Mouse (Mus musculus) ES-E14 (cell line): ENCODE measurements at regions not wholly inside any gene's neighbourhood (a gene's known extent, or its start where the extent isn't known, plus 50 kb on each side); places are given as distances from the start of the nearest gene placed in this dataset.

Source experiments
- DNase-seq: peaks from one replicate; pipeline ENCODE4 v3.0.0-alpha.2; 2013; ENCODE audit warnings: low read depth, low spot score
- H3K27ac ChIP-seq: 2 replicates; pipeline ENCODE4 v1.5.1; 2012; ENCODE audit warnings: low read depth, mild to moderate bottlenecking, low read length, moderate library complexity, mixed read lengths; ENCODE audit not compliant: poor library complexity, insufficient read depth, severe bottlenecking
- H3K36me3 ChIP-seq: 2 replicates; pipeline ENCODE4 v1.6.1; 2012; ENCODE audit warnings: mild to moderate bottlenecking, low read length, moderate library complexity, mixed read lengths; ENCODE audit not compliant: control insufficient read depth, poor library complexity, insufficient read depth, severe bottlenecking
- H3K4me1 ChIP-seq, 2 experiments: fragments of 150-350 bp in 1 of 2; sonication (generic) in 1 of 2; 2 replicates each; pipeline ENCODE4 v1.6.1; 2012; ENCODE audit warnings: low read length in 2 of 2, mild to moderate bottlenecking in 1 of 2, mixed read lengths in 1 of 2; ENCODE audit not compliant: control insufficient read depth in 2 of 2, insufficient read depth in 2 of 2, poor library complexity in 1 of 2
- H3K4me3 ChIP-seq, 2 experiments: fragments of 150-350 bp in 1 of 2; sonication (generic) in 1 of 2; 2 replicates each; pipeline ENCODE4 v1.5.1; 2012; ENCODE audit warnings: low read length in 2 of 2, low read depth in 1 of 2, mild to moderate bottlenecking in 1 of 2, mixed read lengths in 1 of 2; ENCODE audit not compliant: insufficient read depth in 1 of 2, poor library complexity in 1 of 2, severe bottlenecking in 1 of 2
- H3K9ac ChIP-seq: 2 replicates; pipeline ENCODE4 v1.6.1; 2012; ENCODE audit warnings: low read depth, mild to moderate bottlenecking, low read length, mixed read lengths; ENCODE audit not compliant: poor library complexity, insufficient read depth, severe bottlenecking
- H3K9me3 ChIP-seq: fragments of 150-350 bp; sonication (generic); 2 replicates; pipeline ENCODE4 v1.6.1; 2012; ENCODE audit warnings: low read depth, mild to moderate bottlenecking, low read length; ENCODE audit not compliant: control insufficient read depth, insufficient read depth
- CHD2 ChIP-seq: IDR thresholded peaks from 2 replicates; pipeline ENCODE4 v1.6.1; 2014; ENCODE audit warnings: mild to moderate bottlenecking, low read depth, low read length, inconsistent platforms
- HCFC1 ChIP-seq: IDR thresholded peaks from 2 replicates; pipeline ENCODE4 v1.6.1; 2012; ENCODE audit warnings: low read length, inconsistent platforms, borderline replicate concordance; ENCODE audit not compliant: insufficient read depth
- MAFK ChIP-seq: IDR thresholded peaks from 2 replicates; pipeline ENCODE4 v1.6.1; 2014; ENCODE audit warnings: mild to moderate bottlenecking, low read depth, low read length, inconsistent platforms; ENCODE audit not compliant: insufficient read depth
- ZC3H11A ChIP-seq: IDR thresholded peaks from 2 replicates; pipeline ENCODE4 v1.6.1; 2012; ENCODE audit warnings: low read depth, mild to moderate bottlenecking, inconsistent platforms, low read length, borderline replicate concordance
- ZNF384 ChIP-seq: IDR thresholded peaks from 2 replicates; pipeline ENCODE4 v1.6.1; 2012; ENCODE audit warnings: low read depth, low read length, inconsistent platforms
- in situ Hi-C, 2 experiments: fragments of 600-800 bp; cut with MboI; formaldehyde crosslinking; loops; one replicate each; pipeline ENCODE4 v1.15.1; 2025; ENCODE audit warnings: low sequenced_read_pairs in 2 of 2, inconsistent platforms in 1 of 2; ENCODE audit not compliant: unreplicated experiment in 2 of 2

GRCm38 (mm10) chr10:17261825-17262205 is 461.2 kb upstream of the Cited2 start:
- Histone ChIP-seq H3K9ac (no peak overlapping the region), H3K27ac (no peak overlapping the region), H3K4me3 (no peak overlapping the region), H3K9me3 (no peaks in the 10 kb centered on the region), H3K36me3 (no peaks in the 10 kb centered on the region), H3K4me1 (no peaks in the 10 kb centered on the region)
- in situ Hi-C loops: no loop called here
- no peak for TF ChIP-seq CHD2
- no peak for TF ChIP-seq HCFC1
- no peak for TF ChIP-seq ZNF384
- TF ChIP-seq ZC3H11A: no peak
- TF ChIP-seq MAFK: no peak
- no peak for DNase-seq

- Histone ChIP-seq H3K27ac (no peak overlapping the region), H3K36me3 (no peaks in the 10 kb centered on the region), H3K9me3 (no peaks in the 10 kb centered on the region), H3K4me3 (no peak overlapping the region), H3K9ac (no peak overlapping the region), H3K4me1 (no peaks in the 10 kb centered on the region)
- no peak for TF ChIP-seq ZC3H11A
- TF ChIP-seq HCFC1: no peak
- TF ChIP-seq CHD2: no peak
- DNase-seq: no peak
- in situ Hi-C loops: no loop called here
Measured at GRCm38 (mm10) chr10:17272646-17273045, 450.4 kb upstream of the Cited2 start.

GRCm38 (mm10) chr10:17273855-17274254 is 449.2 kb upstream of the Cited2 start:
- H3K4me3 ChIP-seq: no peak overlapping the region
- H3K9ac ChIP-seq: no peak overlapping the region
- in situ Hi-C loops: no loop called here
- DNase-seq: no peak
- no peaks in the 10 kb centered on the region for H3K36me3 ChIP-seq
- TF ChIP-seq ZC3H11A (no peak), ZNF384 (no peak), HCFC1 (no peak), CHD2 (no peak), MAFK (no peak)
- H3K27ac ChIP-seq: no peak overlapping the region
- H3K4me1 ChIP-seq: no peaks in the 10 kb centered on the region
- no peaks in the 10 kb centered on the region for H3K9me3 ChIP-seq

- in situ Hi-C loops: no loop called here
- Histone ChIP-seq H3K9me3 (no peaks in the 10 kb centered on the region), H3K36me3 (no peaks in the 10 kb centered on the region), H3K27ac (no peak overlapping the region), H3K4me1 (no peaks in the 10 kb centered on the region), H3K4me3 (no peak overlapping the region), H3K9ac (no peak overlapping the region)
- TF ChIP-seq ZC3H11A (no peak), ZNF384 (no peak), HCFC1 (no peak), CHD2 (no peak), MAFK (no peak)
- DNase-seq: no peak
Measured at GRCm38 (mm10) chr10:17275214-17275613, 447.8 kb upstream of the Cited2 start.

GRCm38 (mm10) chr10:17277911-17278310 is 445.1 kb upstream of the Cited2 start:
- H3K4me3 ChIP-seq: no peak overlapping the region
- TF ChIP-seq ZC3H11A (peak; percentile 92), ZNF384 (no peak), MAFK (no peak)
- peak; percentile 15 for DNase-seq
- no peaks in the 10 kb centered on the region for H3K9me3 ChIP-seq
- no peak overlapping the region for H3K9ac ChIP-seq
- no peaks in the 10 kb centered on the region for H3K36me3 ChIP-seq
- no peaks in the 10 kb centered on the region for H3K4me1 ChIP-seq
- H3K27ac ChIP-seq: no peak overlapping the region
- in situ Hi-C loops: no loop called here
